Comparison of ENCODE assay signal across 19 mouse cellular contexts in the genomic region with DNA sequence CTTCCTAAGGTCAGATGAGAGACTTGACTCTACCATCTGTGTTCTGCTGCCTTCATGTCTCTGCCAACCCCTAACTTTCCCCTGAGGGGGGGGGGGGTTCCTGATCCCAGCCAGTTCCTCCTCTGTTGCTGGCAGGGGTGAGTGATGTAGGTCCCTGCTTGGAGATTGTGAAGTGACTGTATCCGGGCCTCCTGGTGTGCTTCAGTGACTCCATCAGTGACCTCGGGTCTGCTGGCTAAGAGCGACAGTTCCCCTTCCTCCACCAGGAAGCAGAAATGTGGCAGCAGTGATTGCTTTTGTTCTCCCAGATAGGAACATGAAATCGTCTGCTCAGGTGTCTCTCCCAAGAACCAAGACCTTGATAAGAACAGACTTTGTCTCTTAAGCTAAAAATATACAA. TPM values are rescaled to one million over a fixed set of nuclear protein-coding genes. Genes with fewer than 3 reads are reported as not detected.
A peak's percentile ranks its signal among the peaks of the same experiment; 100 is the strongest.
DNase-seq lines count a peak whose midpoint lies in the region; ATAC-seq and TF ChIP-seq lines count a peak whose summit lies in the region.
"Had no signal": no experiment of that assay in that cellular context is flagged by ENCODE, and none has a peak within 500 bp of the region (broad histone marks: within the 10 kb centered on the region; RNA-seq: fewer than 3 reads in every experiment).

No protein-coding gene starts in this region.

- TF ChIP-seq CTCF in intestine, postnatal 0 days (IDR thresholded peaks at IDR 0.05; ENCODE audit: low read depth): no peak
- no peak for TF ChIP-seq CTCF in bone marrow macrophage, adult 2 months (IDR thresholded peaks at IDR 0.05; ENCODE audit: low read depth, low read length)

- peaks cover 7% of the 10 kb centered on the region for H3K4me1 ChIP-seq in intestine, embryonic 15.5 days (replicated peaks)
- 0 out of 2 replicates have a peak, but pooled peaks cover 3% of the 10 kb centered on the region for H3K4me1 ChIP-seq in intestine, postnatal 0 days (replicated peaks; ENCODE audit: control insufficient read depth, insufficient read depth, low read length)
- H3K4me1 ChIP-seq in liver, embryonic 15.5 days (replicated peaks): peaks cover 28% of the 10 kb centered on the region
- peaks cover 23% of the 10 kb centered on the region for H3K4me1 ChIP-seq in bone marrow macrophage, adult 2 months (ENCODE audit: control insufficient read depth, insufficient read depth, low read length)

- no peak overlapping the region for H3K27ac ChIP-seq in intestine, embryonic 15.5 days
- H3K27ac ChIP-seq in intestine, postnatal 0 days (ENCODE audit: low read depth, low read length): no peak overlapping the region
- no peak overlapping the region for H3K27ac ChIP-seq in liver, embryonic 15.5 days (replicated peaks)
- peak overlapping the region; percentile 46 for H3K27ac ChIP-seq in bone marrow macrophage, adult 2 months (ENCODE audit: insufficient read depth, low read depth, low read length)
- H3K27ac ChIP-seq: forebrain, embryonic 15.5 days; limb, embryonic 15.5 days; midbrain, embryonic 10.5 days had no signal

- no peaks in the 10 kb centered on the region for H3K36me3 ChIP-seq in intestine, embryonic 15.5 days
- no peaks in the 10 kb centered on the region for H3K36me3 ChIP-seq in intestine, postnatal 0 days (ENCODE audit: control insufficient read depth, insufficient read depth)
- no peaks in the 10 kb centered on the region for H3K36me3 ChIP-seq in liver, embryonic 15.5 days (replicated peaks)
- H3K36me3 ChIP-seq: forebrain, embryonic 15.5 days; heart, embryonic 10.5 days; limb, embryonic 15.5 days; midbrain, embryonic 10.5 days had no signal

- no peak overlapping the region for H3K9ac ChIP-seq in intestine, embryonic 15.5 days
- no peak overlapping the region for H3K9ac ChIP-seq in intestine, postnatal 0 days (ENCODE audit: low read depth, low read length)
- no peak overlapping the region for H3K9ac ChIP-seq in liver, embryonic 15.5 days
- H3K9ac ChIP-seq: forebrain, embryonic 15.5 days; limb, embryonic 15.5 days had no signal

- TF ChIP-seq POLR2A in bone marrow macrophage, adult 2 months (IDR thresholded peaks at IDR 0.05; ENCODE audit: borderline replicate concordance, low read depth, low read length): no peak

- no peak overlapping the region for H3K4me2 ChIP-seq in intestine, embryonic 15.5 days (replicated peaks)
- no peak overlapping the region for H3K4me2 ChIP-seq in intestine, postnatal 0 days (replicated peaks; ENCODE audit: low read depth)
- 0 out of 2 replicates have a peak overlapping the region, but pooled peaks have one; percentile 79 for H3K4me2 ChIP-seq in liver, embryonic 15.5 days

- ATAC-seq in intestine, embryonic 15.5 days: peak; percentile 47; the same call in 1 of the 2 replicates
- no peak for ATAC-seq in intestine, postnatal 0 days
- ATAC-seq in liver, embryonic 15.5 days (ENCODE audit: insufficient read depth): no peak
- ATAC-seq: forebrain, embryonic 15.5 days had no signal

- no peaks in the 10 kb centered on the region for H3K9me3 ChIP-seq in intestine, embryonic 15.5 days
- H3K9me3 ChIP-seq in intestine, postnatal 0 days (ENCODE audit: control insufficient read depth): no peaks in the 10 kb centered on the region
- no peaks in the 10 kb centered on the region for H3K9me3 ChIP-seq in liver, embryonic 15.5 days (replicated peaks)
- H3K9me3 ChIP-seq: forebrain, embryonic 15.5 days; heart, embryonic 10.5 days; limb, embryonic 15.5 days; midbrain, embryonic 10.5 days had no signal

- DNase-seq in liver: no peak
- peak; percentile 41 to 50 for DNase-seq in kidney, postnatal 4 days
- no peak for DNase-seq in cerebellum, adult 8-10 months
- DNase-seq: adrenal gland, adult 8-10 months; cerebellum, postnatal 10 days; heart, postnatal 4 days; layer of hippocampus, adult 9-11 months; lung, postnatal 14 days had no signal

- peaks cover 11% of the 10 kb centered on the region for H3K27me3 ChIP-seq in intestine, embryonic 15.5 days (replicated peaks)
- no peaks in the 10 kb centered on the region for H3K27me3 ChIP-seq in intestine, postnatal 0 days (replicated peaks; ENCODE audit: control insufficient read depth, insufficient read depth, low read length)
- peaks cover 15% of the 10 kb centered on the region; the same call in 1 of the 2 replicates for H3K27me3 ChIP-seq in liver, embryonic 15.5 days

- 44% methylated on average over 4 of the region's 4 CpGs for WGBS in intestine, embryonic 15.5 days
- WGBS in intestine, postnatal 0 days: 33% methylated on average over 4 of the region's 4 CpGs
- 11% methylated on average over 4 of the region's 4 CpGs for WGBS in liver, embryonic 15.5 days (ENCODE audit: insufficient replicate concordance)

- H3K4me3 ChIP-seq in intestine, embryonic 15.5 days (replicated peaks): no peak overlapping the region
- no peak overlapping the region for H3K4me3 ChIP-seq in intestine, postnatal 0 days (ENCODE audit: low read depth, low read length)
- no peak overlapping the region for H3K4me3 ChIP-seq in liver, embryonic 15.5 days (replicated peaks)
- no peak overlapping the region for H3K4me3 ChIP-seq in bone marrow macrophage, adult 2 months (ENCODE audit: insufficient read depth, low read length)
- H3K4me3 ChIP-seq: forebrain, embryonic 15.5 days had no signal

RNA-seq across cellular contexts. Expression of gene Prss50, which starts 0.8 kb away (rescaled TPM):
- polyA plus RNA-seq in intestine, embryonic 15.5 days (2015; fragmentation: Nextera tagmentation; extraction: Ambion mirVana): 0.19 and 0.59 TPM in 2 replicates
- 0.31 and 0.35 TPM in 2 replicates for polyA plus RNA-seq in intestine, postnatal 0 days (2015; fragmentation: Nextera tagmentation; extraction: Ambion mirVana)
- polyA plus RNA-seq in liver, embryonic 15.5 days (2015; fragmentation: Nextera tagmentation; extraction: Ambion mirVana): 13.9 and 14.5 TPM in 2 replicates
- polyA plus RNA-seq in bone marrow macrophage, adult 2 months (2012; ENCODE audit: insufficient read depth, insufficient read length, missing spikeins): not detected in 2 replicates
- polyA plus RNA-seq: urinary bladder, adult 2 months had no signal

RNA-seq across cellular contexts. Expression of gene Prss46, which starts 12.6 kb away (rescaled TPM):
- not detected in 2 replicates for polyA plus RNA-seq in intestine, embryonic 15.5 days (2015; fragmentation: Nextera tagmentation; extraction: Ambion mirVana)
- polyA plus RNA-seq in intestine, postnatal 0 days (2015; fragmentation: Nextera tagmentation; extraction: Ambion mirVana): not detected in 2 replicates
- not detected in 2 replicates for polyA plus RNA-seq in liver, embryonic 15.5 days (2015; fragmentation: Nextera tagmentation; extraction: Ambion mirVana)
- not detected in 2 replicates for polyA plus RNA-seq in bone marrow macrophage, adult 2 months (2012; ENCODE audit: insufficient read depth, insufficient read length, missing spikeins)
- polyA plus RNA-seq: erythroblast, embryonic 14.5 days; forebrain, embryonic 15.5 days; heart, embryonic 10.5 days; limb, embryonic 15.5 days; midbrain, embryonic 10.5 days; neural tube, embryonic 14.5 days; urinary bladder, adult 2 months had no signal

RNA-seq across cellular contexts. Expression of gene Prss45, which starts 22.5 kb away (rescaled TPM):
- polyA plus RNA-seq in intestine, embryonic 15.5 days (2015; fragmentation: Nextera tagmentation; extraction: Ambion mirVana): not detected in 2 replicates
- polyA plus RNA-seq in intestine, postnatal 0 days (2015; fragmentation: Nextera tagmentation; extraction: Ambion mirVana): not detected in 2 replicates
- not detected in 2 replicates for polyA plus RNA-seq in liver, embryonic 15.5 days (2015; fragmentation: Nextera tagmentation; extraction: Ambion mirVana)
- not detected in 2 replicates for polyA plus RNA-seq in bone marrow macrophage, adult 2 months (2012; ENCODE audit: insufficient read depth, insufficient read length, missing spikeins)
- polyA plus RNA-seq: erythroblast, embryonic 14.5 days; forebrain, embryonic 15.5 days; limb, embryonic 15.5 days; midbrain, embryonic 10.5 days; neural tube, embryonic 14.5 days; urinary bladder, adult 2 months had no signal

RNA-seq across cellular contexts. Expression of gene Als2cl, which starts 22.8 kb away (rescaled TPM):
- 6.1 and 6.5 TPM in 2 replicates for polyA plus RNA-seq in intestine, embryonic 15.5 days (2015; fragmentation: Nextera tagmentation; extraction: Ambion mirVana)
- polyA plus RNA-seq in intestine, postnatal 0 days (2015; fragmentation: Nextera tagmentation; extraction: Ambion mirVana): 7.6 and 8.3 TPM in 2 replicates
- polyA plus RNA-seq in liver, embryonic 15.5 days (2015; fragmentation: Nextera tagmentation; extraction: Ambion mirVana): 1.7 and 2.6 TPM in 2 replicates
- 12.6 and 16.4 TPM in 2 replicates for polyA plus RNA-seq in bone marrow macrophage, adult 2 months (2012; ENCODE audit: insufficient read depth, insufficient read length, missing spikeins)

RNA-seq across cellular contexts. Expression of gene Tmie, which starts 23.0 kb away (rescaled TPM):
- 2.1 and 2.5 TPM in 2 replicates for polyA plus RNA-seq in intestine, embryonic 15.5 days (2015; fragmentation: Nextera tagmentation; extraction: Ambion mirVana)
- 10.0 and 11.2 TPM in 2 replicates for polyA plus RNA-seq in intestine, postnatal 0 days (2015; fragmentation: Nextera tagmentation; extraction: Ambion mirVana)
- 1.8 and 2.5 TPM in 2 replicates for polyA plus RNA-seq in liver, embryonic 15.5 days (2015; fragmentation: Nextera tagmentation; extraction: Ambion mirVana)
- polyA plus RNA-seq in bone marrow macrophage, adult 2 months (2012; ENCODE audit: insufficient read depth, insufficient read length, missing spikeins): not detected in 2 replicates
- polyA plus RNA-seq: erythroblast, embryonic 14.5 days had no signal

Comparison
In these comparisons a context has a peak if more than half of its experiments do, and no peak if none do; other contexts are left out.
1. DNase-seq: peak in kidney, postnatal 4 days (2 of 2); none in liver (single experiment) and cerebellum, adult 8-10 months (single experiment).